Mouse (Mus musculus): ENCODE data around the gene Phka2. TPM values are rescaled to one million over a fixed set of nuclear protein-coding genes. Genes with fewer than 3 reads are reported as not detected.

The Phka2 gene
- polyA plus RNA-seq (2015; fragmentation: Nextera tagmentation; extraction: Ambion mirVana): 9.6 and 10.0 TPM in 2 replicates

- 18% methylated on average over 59 of the region's 61 CpGs for WGBS
- peak; percentile 99 for ATAC-seq
These were observed at the start of gene Phka2 for GRCm38 (mm10) chrX:160502048-160503041. TSS of gene Phka2 (plus strand) at chrX:160502166.

DNA sequence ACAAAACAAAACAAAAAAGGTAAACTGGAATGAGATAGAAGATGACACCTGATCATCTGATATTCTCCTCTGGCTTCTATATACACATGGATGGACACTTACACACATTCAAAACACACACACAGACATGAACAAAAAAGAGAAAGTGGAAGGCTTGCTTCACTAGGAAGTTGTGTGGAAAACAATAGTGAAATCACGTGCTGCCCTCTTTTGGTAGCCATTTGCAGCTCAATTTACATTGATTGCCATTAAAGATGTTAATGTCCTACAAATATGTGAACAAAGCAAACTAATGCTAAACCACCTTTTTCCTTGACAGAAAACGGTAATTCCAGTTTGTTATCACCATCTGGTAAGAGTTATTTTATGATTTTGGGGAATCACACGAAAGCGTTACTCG is 46.3 kb upstream of the Phka2 start:
- ATAC-seq: no peak
- H3K27me3 ChIP-seq (replicated peaks; ENCODE audit: control insufficient read depth, insufficient read depth, low read length): no peaks in the 10 kb centered on the region
- WGBS: 71% methylated on average over 5 of the region's 5 CpGs
- H3K9ac ChIP-seq (ENCODE audit: low read depth, low read length): no peak overlapping the region
- H3K36me3 ChIP-seq (ENCODE audit: control insufficient read depth, insufficient read depth, low read length): no peaks in the 10 kb centered on the region
- no peak overlapping the region for H3K27ac ChIP-seq (ENCODE audit: low read depth, low read length)
- H3K4me3 ChIP-seq (ENCODE audit: low read length): no peak overlapping the region
- no peak overlapping the region for H3K4me2 ChIP-seq (ENCODE audit: low read length)
- no peaks in the 10 kb centered on the region for H3K4me1 ChIP-seq (ENCODE audit: control insufficient read depth, insufficient read depth, low read depth, low read length)
- no peaks in the 10 kb centered on the region for H3K9me3 ChIP-seq (ENCODE audit: control insufficient read depth, low read length)

More at GRCm38 (mm10) chrX:160502048-160503041, at the start of gene Phka2:
- peaks cover 4% of the 10 kb centered on the region for H3K4me1 ChIP-seq (ENCODE audit: control insufficient read depth, insufficient read depth, low read depth, low read length)
- H3K4me2 ChIP-seq (ENCODE audit: low read length): peak within 1 kb of the TSS; percentile 66
- no peaks in the 10 kb centered on the region for H3K9me3 ChIP-seq (ENCODE audit: control insufficient read depth, low read length)
- no peaks in the 10 kb centered on the region for H3K36me3 ChIP-seq (ENCODE audit: control insufficient read depth, insufficient read depth, low read length)
- H3K9ac ChIP-seq (ENCODE audit: low read depth, low read length): peak within 1 kb of the TSS; percentile 68
- peak within 1 kb of the TSS; percentile 62 for H3K4me3 ChIP-seq (ENCODE audit: low read length)
- H3K27ac ChIP-seq (ENCODE audit: low read depth, low read length): peak within 1 kb of the TSS; percentile 84
- H3K27me3 ChIP-seq (replicated peaks; ENCODE audit: control insufficient read depth, insufficient read depth, low read length): no peaks in the 10 kb centered on the region; the same call in 1 of the 2 replicates

DNA sequence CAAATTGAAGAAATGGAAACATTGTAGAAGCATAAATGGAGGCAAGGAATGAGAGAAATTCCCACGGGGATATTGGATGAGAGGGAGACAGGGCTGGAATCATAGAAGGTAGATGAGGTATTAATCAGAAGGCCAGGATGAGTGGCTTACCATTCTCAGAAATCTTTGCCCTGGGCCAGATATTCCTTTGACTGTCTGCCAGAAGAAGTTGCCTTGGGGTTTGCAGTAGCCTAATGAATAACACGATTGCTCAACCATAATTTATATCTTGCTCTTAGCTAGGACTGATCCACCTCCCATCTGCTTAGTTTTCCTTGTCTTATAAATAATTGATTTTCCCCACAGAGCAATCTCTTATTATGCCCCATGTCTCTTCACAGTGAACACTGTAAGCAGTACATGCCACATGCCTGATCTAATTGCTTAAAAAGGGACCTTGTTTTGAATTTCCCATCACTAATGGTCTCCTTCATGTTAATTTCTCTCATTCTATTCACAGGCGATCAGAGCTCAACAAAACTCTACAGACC is 30.6 kb upstream of the Phka2 start:
- H3K4me2 ChIP-seq (ENCODE audit: low read length): no peak overlapping the region
- no peaks in the 10 kb centered on the region for H3K27me3 ChIP-seq (replicated peaks; ENCODE audit: control insufficient read depth, insufficient read depth, low read length)
- no peak overlapping the region for H3K9ac ChIP-seq (ENCODE audit: low read depth, low read length)
- H3K4me3 ChIP-seq (ENCODE audit: low read length): no peak overlapping the region
- no peaks in the 10 kb centered on the region for H3K36me3 ChIP-seq (ENCODE audit: control insufficient read depth, insufficient read depth, low read length)
- no peaks in the 10 kb centered on the region for H3K4me1 ChIP-seq (ENCODE audit: control insufficient read depth, insufficient read depth, low read depth, low read length)
- WGBS: 75% methylated on average over 3 of the region's 3 CpGs
- ATAC-seq: no peak
- no peaks in the 10 kb centered on the region for H3K9me3 ChIP-seq (ENCODE audit: control insufficient read depth, low read length)
- no peak overlapping the region for H3K27ac ChIP-seq (ENCODE audit: low read depth, low read length)

DNA sequence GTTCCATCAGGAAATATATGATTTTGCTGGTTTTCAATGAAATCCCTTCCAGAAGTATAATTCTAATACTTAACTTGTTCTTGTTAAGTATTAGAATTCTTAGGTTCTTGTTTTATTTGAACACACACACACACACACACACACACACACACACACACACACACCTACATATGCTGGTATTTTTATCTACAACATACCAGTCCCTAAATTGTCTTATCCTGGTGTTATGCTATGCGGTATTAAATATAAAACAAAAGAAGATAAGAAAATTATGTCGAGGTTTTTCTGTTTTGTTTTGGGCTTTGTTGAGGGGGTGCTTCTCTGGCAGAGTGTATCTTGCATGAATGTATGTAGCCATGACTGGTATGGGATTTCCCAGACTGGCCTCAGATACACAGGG is 12.2 kb upstream of the Phka2 start:
- Histone ChIP-seq H3K9me3 (ENCODE audit: control insufficient read depth, low read length) (no peaks in the 10 kb centered on the region), H3K4me1 (ENCODE audit: control insufficient read depth, insufficient read depth, low read depth, low read length) (no peaks in the 10 kb centered on the region), H3K36me3 (ENCODE audit: control insufficient read depth, insufficient read depth, low read length) (no peaks in the 10 kb centered on the region), H3K27me3 (replicated peaks; ENCODE audit: control insufficient read depth, insufficient read depth, low read length) (no peaks in the 10 kb centered on the region), H3K4me2 (ENCODE audit: low read length) (no peak overlapping the region), H3K4me3 (ENCODE audit: low read length) (no peak overlapping the region), H3K27ac (ENCODE audit: low read depth, low read length) (no peak overlapping the region), H3K9ac (ENCODE audit: low read depth, low read length) (no peak overlapping the region)
- no peak for ATAC-seq
- WGBS: 86% methylated on average over 2 of the region's 2 CpGs

- Histone ChIP-seq H3K27me3 (replicated peaks; ENCODE audit: control insufficient read depth, insufficient read depth, low read length) (no peaks in the 10 kb centered on the region; the same call in none of the 2 replicates), H3K4me1 (ENCODE audit: control insufficient read depth, insufficient read depth, low read depth, low read length) (no peaks in the 10 kb centered on the region), H3K9me3 (ENCODE audit: control insufficient read depth, low read length) (no peaks in the 10 kb centered on the region), H3K4me2 (ENCODE audit: low read length) (no peak overlapping the region), H3K4me3 (ENCODE audit: low read length) (no peak overlapping the region), H3K9ac (ENCODE audit: low read depth, low read length) (no peak overlapping the region), H3K36me3 (ENCODE audit: control insufficient read depth, insufficient read depth, low read length) (no peaks in the 10 kb centered on the region), H3K27ac (ENCODE audit: low read depth, low read length) (no peak overlapping the region)
- ATAC-seq: no peak
- 43% methylated on average over 3 of the region's 3 CpGs for WGBS
These were observed 7.6 kb upstream of the Phka2 start for GRCm38 (mm10) chrX:160494333-160494732.

DNA sequence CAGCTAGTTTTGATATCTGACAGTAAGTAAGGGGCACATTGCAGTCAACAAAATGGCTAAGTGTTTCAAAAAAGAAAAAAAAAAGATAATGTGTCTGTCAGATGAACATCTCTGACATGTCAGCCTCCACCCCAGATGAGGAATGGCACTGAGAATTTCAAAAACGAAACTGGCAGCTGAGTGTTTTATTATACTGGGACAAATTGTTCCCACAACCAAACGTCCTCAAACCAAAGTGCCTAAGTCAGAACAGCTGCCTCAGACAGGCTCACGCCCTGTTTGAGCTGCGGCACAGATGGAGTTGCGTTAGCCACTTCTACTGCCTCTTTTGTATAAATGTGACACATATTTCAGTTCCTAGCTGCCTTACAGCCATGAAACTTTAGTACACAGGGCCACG is 7.0 kb upstream of the Phka2 start:
- H3K36me3 ChIP-seq (ENCODE audit: control insufficient read depth, insufficient read depth, low read length): no peaks in the 10 kb centered on the region
- H3K4me1 ChIP-seq (ENCODE audit: control insufficient read depth, insufficient read depth, low read depth, low read length): no peaks in the 10 kb centered on the region
- no peak for ATAC-seq
- H3K9ac ChIP-seq (ENCODE audit: low read depth, low read length): no peak overlapping the region
- H3K4me3 ChIP-seq (ENCODE audit: low read length): no peak overlapping the region
- no peak overlapping the region for H3K27ac ChIP-seq (ENCODE audit: low read depth, low read length)
- no peaks in the 10 kb centered on the region for H3K9me3 ChIP-seq (ENCODE audit: control insufficient read depth, low read length)
- no peaks in the 10 kb centered on the region; the same call in none of the 2 replicates for H3K27me3 ChIP-seq (replicated peaks; ENCODE audit: control insufficient read depth, insufficient read depth, low read length)
- WGBS: 61% methylated on average over 6 of the region's 6 CpGs
- no peak overlapping the region for H3K4me2 ChIP-seq (ENCODE audit: low read length)

GRCm38 (mm10) chrX:160496473-160496872 is 5.5 kb upstream of the Phka2 start:
- H3K27me3 ChIP-seq (replicated peaks; ENCODE audit: control insufficient read depth, insufficient read depth, low read length): no peaks in the 10 kb centered on the region; the same call in none of the 2 replicates
- WGBS: 82% methylated on average over 5 of the region's 5 CpGs
- no peak for ATAC-seq
- H3K9me3 ChIP-seq (ENCODE audit: control insufficient read depth, low read length): no peaks in the 10 kb centered on the region
- no peak overlapping the region for H3K27ac ChIP-seq (ENCODE audit: low read depth, low read length)
- no peaks in the 10 kb centered on the region for H3K4me1 ChIP-seq (ENCODE audit: control insufficient read depth, insufficient read depth, low read depth, low read length)
- no peak overlapping the region for H3K4me2 ChIP-seq (ENCODE audit: low read length)
- no peak overlapping the region for H3K4me3 ChIP-seq (ENCODE audit: low read length)
- H3K9ac ChIP-seq (ENCODE audit: low read depth, low read length): no peak overlapping the region
- H3K36me3 ChIP-seq (ENCODE audit: control insufficient read depth, insufficient read depth, low read length): no peaks in the 10 kb centered on the region

DNA sequence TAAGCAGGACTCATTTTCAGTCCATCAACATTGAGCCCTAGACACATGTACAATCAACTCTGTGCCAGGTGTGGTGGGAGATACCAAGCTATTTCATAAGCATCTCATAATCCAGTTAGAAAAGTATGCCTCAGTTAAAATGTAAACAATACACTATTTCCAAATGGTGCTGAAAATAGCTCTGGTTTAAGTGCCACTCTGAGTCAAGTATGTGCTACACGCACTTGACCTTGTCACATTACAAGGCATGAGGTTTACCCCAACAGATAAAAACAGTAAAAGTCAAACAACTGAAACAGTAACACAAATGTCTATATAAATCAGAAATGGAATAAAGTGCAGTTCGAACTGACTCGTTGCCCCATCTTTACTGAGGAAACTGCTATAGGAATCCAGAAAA is 871 bp upstream of the Phka2 start:
- Histone ChIP-seq H3K4me3 (ENCODE audit: low read length) (no peak overlapping the region), H3K36me3 (ENCODE audit: control insufficient read depth, insufficient read depth, low read length) (no peaks in the 10 kb centered on the region), H3K27me3 (replicated peaks; ENCODE audit: control insufficient read depth, insufficient read depth, low read length) (no peaks in the 10 kb centered on the region; the same call in none of the 2 replicates), H3K4me1 (ENCODE audit: control insufficient read depth, insufficient read depth, low read depth, low read length) (peaks cover 4% of the 10 kb centered on the region), H3K9ac (ENCODE audit: low read depth, low read length) (no peak overlapping the region), H3K4me2 (ENCODE audit: low read length) (no peak overlapping the region), H3K27ac (ENCODE audit: low read depth, low read length) (no peak overlapping the region), H3K9me3 (ENCODE audit: control insufficient read depth, low read length) (no peaks in the 10 kb centered on the region)
- no peak for ATAC-seq
- WGBS: 90% methylated on average over 3 of the region's 3 CpGs

DNA sequence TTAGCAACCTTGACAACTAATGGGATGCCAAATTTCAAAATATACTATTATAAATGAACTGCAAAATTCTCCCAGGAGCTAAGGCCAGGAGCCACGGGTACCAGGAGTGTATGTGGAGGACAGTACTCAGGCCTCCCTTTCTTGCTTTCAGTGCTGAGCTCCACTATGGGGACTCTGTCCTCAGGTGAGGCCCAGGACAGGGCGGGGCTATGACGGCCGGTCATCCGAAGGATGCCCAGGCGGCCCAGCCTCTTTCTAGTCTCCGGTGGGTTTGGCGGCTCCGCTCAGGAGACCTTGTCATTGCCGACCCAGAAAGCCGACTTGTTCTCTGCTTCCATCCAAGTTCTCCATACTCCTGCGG is 299 bp upstream of the Phka2 start:
- Histone ChIP-seq H3K9me3 (ENCODE audit: control insufficient read depth, low read length) (no peaks in the 10 kb centered on the region), H3K27me3 (replicated peaks; ENCODE audit: control insufficient read depth, insufficient read depth, low read length) (no peaks in the 10 kb centered on the region; the same call in 1 of the 2 replicates), H3K4me2 (ENCODE audit: low read length) (peak overlapping the region; percentile 59), H3K9ac (ENCODE audit: low read depth, low read length) (peak overlapping the region; percentile 68), H3K4me3 (ENCODE audit: low read length) (peak overlapping the region; percentile 62), H3K36me3 (ENCODE audit: control insufficient read depth, insufficient read depth, low read length) (no peaks in the 10 kb centered on the region), H3K4me1 (ENCODE audit: control insufficient read depth, insufficient read depth, low read depth, low read length) (peaks cover 4% of the 10 kb centered on the region), H3K27ac (ENCODE audit: low read depth, low read length) (no peak overlapping the region; the same call in none of the 2 replicates)
- WGBS: 18% methylated on average over 6 of the region's 12 CpGs
- ATAC-seq: peak; percentile 81
